Mouse (Mus musculus): Measurements from ENCODE around the gene Prss29.

GRCm38 (mm10) chr17:25318354-25318753 is at the start of gene Prss29:
- TF ChIP-seq CTCF (IDR thresholded peaks at IDR 0.05; ENCODE audit: insufficient read depth, low read length) (no peak), POLR2A (IDR thresholded peaks at IDR 0.05; ENCODE audit: borderline replicate concordance, extremely low read depth, low read depth, low read length) (no peak)

All from lung, adult 2 months (tissue).